Mouse (Mus musculus) midbrain, embryonic 10.5 days (tissue): Measurements from ENCODE around the gene Rmi2. TPM values are rescaled to one million over a fixed set of nuclear protein-coding genes. Genes with fewer than 3 reads are reported as not detected.
A peak's percentile ranks its signal among the peaks of the same experiment; 100 is the strongest.

Source experiments
- DNase-seq: peaks from one replicate; pipeline ENCODE4 v3.0.0-alpha.2; 2017; ENCODE audit warnings: low spot score
- H3K27ac ChIP-seq: fragments of 300-500 bp; sonication (generic); replicated peaks from 2 replicates; pipeline ENCODE4 v1.5.1; 2016; ENCODE audit warnings: mild to moderate bottlenecking
- H3K27me3 ChIP-seq: fragments of 300-500 bp; sonication (generic); 2 replicates; pipeline ENCODE4 v1.6.1; 2016; ENCODE audit warnings: low read depth, mild to moderate bottlenecking; ENCODE audit not compliant: poor library complexity, severe bottlenecking
- H3K36me3 ChIP-seq: fragments of 300-500 bp; sonication (generic); 2 replicates; pipeline ENCODE4 v1.6.1; 2016; ENCODE audit warnings: mild to moderate bottlenecking, moderate library complexity
- H3K4me1 ChIP-seq: fragments of 300-500 bp; sonication (generic); 2 replicates; pipeline ENCODE4 v1.6.1; 2016
- H3K4me3 ChIP-seq: fragments of 300-500 bp; sonication (generic); 2 replicates; pipeline ENCODE4 v1.5.1; 2016; ENCODE audit warnings: mild to moderate bottlenecking, moderate library complexity
- H3K9me3 ChIP-seq: fragments of 300-500 bp; sonication (generic); replicated peaks from 2 replicates; pipeline ENCODE4 v1.6.1; 2016; ENCODE audit warnings: mild to moderate bottlenecking
- WGBS: fragments of 180-500 bp; shearing (Covaris S2); methylation state at CpG from one replicate; pipeline ENCODE4 v1.1.7; 2016; 5-methylcytosine and 5-hydroxymethylcytosine counted together
- polyA plus RNA-seq: library from polyadenylated mRNA; unstranded; fragments of >200 nt; fragmentation: Nextera tagmentation; extraction: Ambion mirVana; gene quantifications from 2 replicates; pipeline ENCODE4 v1.2.1, GENCODE M21; 2016

Rmi2 gene
- polyA plus RNA-seq, 1 experiment from 2014 or later, result 4.5 TPM

DNA sequence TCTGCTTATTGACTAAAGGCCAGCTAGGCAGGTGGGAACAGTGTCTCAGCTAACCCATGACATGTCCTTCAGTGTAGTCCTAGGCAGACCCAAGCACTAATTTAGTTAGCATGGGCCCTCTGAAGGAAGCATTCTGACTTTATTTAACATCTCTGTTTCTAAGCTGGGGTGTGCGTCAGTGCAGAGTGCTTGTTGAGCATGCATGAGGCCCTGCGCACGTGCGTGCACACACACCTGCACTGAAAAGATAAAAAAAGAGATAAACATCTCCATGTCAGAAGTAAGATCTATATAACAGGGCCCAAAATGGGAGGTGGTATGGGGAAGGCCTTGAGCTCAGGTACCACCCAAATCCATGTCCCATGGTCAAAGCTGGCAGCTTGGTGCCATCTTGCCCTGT is 80.2 kb downstream of the Rmi2 start:
- no peak overlapping the region for H3K4me3 ChIP-seq
- no peaks in the 10 kb centered on the region for H3K4me1 ChIP-seq
- H3K27me3 ChIP-seq, result no peaks in the 10 kb centered on the region
- no peak for DNase-seq
- WGBS, result 96% methylated on average over 4 of the region's 4 CpGs
- H3K27ac ChIP-seq, result no peak overlapping the region; the same call in 1 of the 2 replicates
- H3K36me3 ChIP-seq, result no peaks in the 10 kb centered on the region
- no peaks in the 10 kb centered on the region for H3K9me3 ChIP-seq

DNA sequence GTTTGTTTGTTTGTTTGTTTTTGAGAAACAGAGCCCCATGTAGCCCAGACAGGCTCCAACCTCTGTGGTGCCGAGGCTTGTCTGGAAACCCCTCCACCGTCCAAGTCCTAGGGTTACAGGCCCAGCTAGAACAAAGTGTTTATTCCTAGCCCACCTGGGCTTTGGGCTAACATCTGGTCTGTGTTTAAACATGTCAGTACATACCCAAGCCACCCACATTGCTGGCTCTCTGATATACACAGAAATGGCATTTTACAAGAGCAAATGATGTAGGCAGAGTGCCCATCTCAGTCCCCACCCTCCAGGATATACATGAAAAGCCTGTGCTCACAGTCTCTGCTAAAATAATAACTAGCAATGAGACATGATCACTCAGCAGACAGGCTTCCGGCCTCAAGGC is 81.4 kb downstream of the Rmi2 start:
- DNase-seq, result no peak
- Histone ChIP-seq H3K4me3 (no peak overlapping the region), H3K36me3 (no peaks in the 10 kb centered on the region), H3K27me3 (no peaks in the 10 kb centered on the region), H3K27ac (no peak overlapping the region), H3K4me1 (no peaks in the 10 kb centered on the region), H3K9me3 (no peaks in the 10 kb centered on the region)
- whole genome bisulfite sequencing, result 77% methylated on average over 3 of the region's 3 CpGs

DNA sequence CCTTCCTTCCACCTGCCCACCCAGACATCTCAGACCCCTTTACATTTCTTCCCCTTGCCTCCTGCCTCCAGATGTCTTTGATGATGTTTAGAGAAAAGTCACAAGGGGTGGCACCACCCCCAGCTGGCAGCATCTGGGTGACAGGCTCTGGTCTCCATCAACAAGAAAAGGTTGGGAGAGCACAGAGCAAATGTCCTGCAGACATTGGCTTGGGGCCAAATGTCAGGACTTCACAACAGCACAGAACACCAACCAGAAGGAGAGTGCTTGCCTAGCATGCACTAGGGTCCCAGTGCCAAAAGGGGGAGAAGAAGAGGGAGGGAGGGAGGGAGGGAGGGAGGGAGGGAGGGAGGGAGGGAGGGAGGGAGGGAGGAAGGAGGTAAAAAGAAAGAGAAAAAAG is 85.0 kb downstream of the Rmi2 start:
- Histone ChIP-seq H3K36me3 (no peaks in the 10 kb centered on the region), H3K27me3 (no peaks in the 10 kb centered on the region), H3K9me3 (no peaks in the 10 kb centered on the region), H3K27ac (no peak overlapping the region; the same call in 1 of the 2 replicates), H3K4me1 (0 out of 2 replicates have a peak, but pooled peaks cover 3% of the 10 kb centered on the region), H3K4me3 (no peak overlapping the region)
- no peak for DNase-seq

DNA sequence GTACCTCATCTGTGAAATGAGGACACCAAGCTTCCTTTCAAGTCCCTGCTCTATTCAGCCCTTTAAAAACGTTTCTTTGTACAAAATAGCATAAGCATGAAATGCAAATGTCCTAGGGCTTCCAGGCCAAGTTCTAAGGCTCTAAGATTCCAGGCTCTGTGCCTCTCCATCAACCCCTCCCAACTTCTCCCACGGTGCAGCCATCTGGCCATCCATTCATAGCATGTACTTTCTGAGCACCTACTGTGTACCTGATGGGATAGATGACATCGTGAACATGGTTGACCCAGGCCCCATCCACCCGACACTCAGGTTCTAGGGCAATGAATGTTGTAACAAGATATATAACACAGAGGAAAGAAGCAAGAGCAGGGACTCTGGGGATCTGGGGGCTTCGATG is 88.7 kb downstream of the Rmi2 start:
- H3K4me1 ChIP-seq, result peaks cover 9% of the 10 kb centered on the region
- no peak overlapping the region for H3K4me3 ChIP-seq
- H3K9me3 ChIP-seq, result no peaks in the 10 kb centered on the region
- WGBS, result 81% methylated on average over 5 of the region's 5 CpGs
- no peaks in the 10 kb centered on the region for H3K27me3 ChIP-seq
- DNase-seq, result no peak
- H3K36me3 ChIP-seq, result no peaks in the 10 kb centered on the region
- H3K27ac ChIP-seq, result no peak overlapping the region; the same call in 1 of the 2 replicates

DNA sequence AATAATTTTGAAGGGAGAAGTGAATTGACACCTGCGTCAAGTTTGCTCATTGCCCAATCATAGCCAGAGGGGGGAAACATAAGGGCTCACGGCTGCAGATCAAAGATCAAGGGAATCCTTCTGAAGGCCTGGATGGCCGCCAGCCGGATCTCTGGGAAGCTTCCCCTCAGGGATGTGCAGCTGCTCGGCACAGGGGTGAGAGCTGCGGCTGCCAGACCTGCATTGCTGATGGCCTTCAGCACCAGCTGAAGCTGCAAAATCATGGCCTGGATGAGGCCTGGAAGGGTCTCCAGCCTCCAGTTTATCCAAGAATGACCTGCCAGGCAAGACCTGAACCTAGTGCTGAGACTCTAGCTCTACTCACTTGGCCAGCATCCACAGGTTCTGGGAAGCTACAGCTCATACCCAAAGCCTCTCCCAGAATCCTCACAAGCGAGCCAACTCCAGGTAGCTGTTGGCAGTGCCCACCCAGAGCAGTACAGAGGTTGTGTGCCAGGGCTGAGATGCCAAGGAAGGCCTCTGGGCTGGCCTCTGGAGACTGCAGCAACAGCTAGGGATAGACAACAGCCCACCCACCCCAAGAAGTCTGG is 90.8 kb downstream of the Rmi2 start:
- H3K27ac ChIP-seq, result peak overlapping the region; percentile 55

DNA sequence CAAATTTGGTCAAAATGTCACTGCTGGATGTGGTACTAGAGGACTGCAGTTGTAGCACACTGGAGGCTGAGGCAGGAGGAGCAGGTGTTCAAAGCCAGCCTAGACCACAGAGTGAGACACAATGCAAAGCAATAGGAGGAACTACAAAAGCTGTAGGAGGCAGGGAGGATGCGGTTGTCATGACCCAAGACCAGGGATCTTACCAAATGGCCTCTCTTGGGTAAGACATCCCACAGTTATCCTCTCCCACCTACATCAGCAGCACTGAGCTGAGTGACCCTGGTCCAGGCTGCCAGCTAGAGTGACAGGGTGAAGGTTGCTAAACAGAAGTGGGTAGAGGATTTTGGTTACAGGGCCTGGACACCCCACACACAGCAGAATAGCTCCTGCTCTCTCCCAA is 92.2 kb downstream of the Rmi2 start:
- peaks cover 9% of the 10 kb centered on the region for H3K4me1 ChIP-seq
- H3K27me3 ChIP-seq, result no peaks in the 10 kb centered on the region
- H3K27ac ChIP-seq, result 0 out of 2 replicates have a peak overlapping the region, but pooled peaks have one; percentile 14
- H3K4me3 ChIP-seq, result no peak overlapping the region
- no peaks in the 10 kb centered on the region; the same call in 1 of the 2 replicates for H3K36me3 ChIP-seq
- no peak for DNase-seq
- whole genome bisulfite sequencing, result 88% methylated on average over 1 of the region's 1 CpGs
- peaks cover 22% of the 10 kb centered on the region for H3K9me3 ChIP-seq

More for the DNA sequence above, 90.8 kb downstream of the Rmi2 start:
- no peaks in the 10 kb centered on the region for H3K27me3 ChIP-seq
- no peak for DNase-seq
- peaks cover 15% of the 10 kb centered on the region for H3K9me3 ChIP-seq
- WGBS, result 69% methylated on average over 7 of the region's 7 CpGs
- H3K4me3 ChIP-seq, result no peak overlapping the region
- no peaks in the 10 kb centered on the region; the same call in 1 of the 2 replicates for H3K36me3 ChIP-seq
- H3K4me1 ChIP-seq, result peaks cover 9% of the 10 kb centered on the region

DNA sequence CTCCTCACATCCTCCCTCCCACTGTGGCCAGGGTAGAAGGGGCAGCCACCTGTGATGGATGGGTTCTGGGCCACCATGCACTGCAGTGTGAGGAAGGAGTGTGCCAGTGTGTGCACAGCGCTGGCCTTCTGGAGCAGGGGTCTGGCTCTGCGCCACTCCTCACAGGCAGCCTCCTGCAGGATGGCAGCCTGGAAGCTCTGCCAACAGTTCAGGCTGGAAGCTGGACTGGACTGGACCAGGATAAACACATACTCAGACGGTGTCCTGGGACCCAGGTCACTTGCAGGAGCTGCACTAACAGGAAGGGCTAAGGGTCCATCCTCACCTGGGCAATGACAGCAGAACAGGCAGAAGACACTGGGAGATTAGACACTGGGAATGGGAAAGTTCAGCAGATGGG is 98.5 kb downstream of the Rmi2 start:
- peaks cover 40% of the 10 kb centered on the region for H3K4me1 ChIP-seq
- H3K27ac ChIP-seq, result peak overlapping the region; percentile 88
- 91% methylated on average over 3 of the region's 3 CpGs for WGBS
- H3K27me3 ChIP-seq, result no peaks in the 10 kb centered on the region
- peaks cover 22% of the 10 kb centered on the region for H3K9me3 ChIP-seq
- H3K4me3 ChIP-seq, result no peak overlapping the region
- DNase-seq, result no peak
- H3K36me3 ChIP-seq, result no peaks in the 10 kb centered on the region; the same call in 1 of the 2 replicates

DNA sequence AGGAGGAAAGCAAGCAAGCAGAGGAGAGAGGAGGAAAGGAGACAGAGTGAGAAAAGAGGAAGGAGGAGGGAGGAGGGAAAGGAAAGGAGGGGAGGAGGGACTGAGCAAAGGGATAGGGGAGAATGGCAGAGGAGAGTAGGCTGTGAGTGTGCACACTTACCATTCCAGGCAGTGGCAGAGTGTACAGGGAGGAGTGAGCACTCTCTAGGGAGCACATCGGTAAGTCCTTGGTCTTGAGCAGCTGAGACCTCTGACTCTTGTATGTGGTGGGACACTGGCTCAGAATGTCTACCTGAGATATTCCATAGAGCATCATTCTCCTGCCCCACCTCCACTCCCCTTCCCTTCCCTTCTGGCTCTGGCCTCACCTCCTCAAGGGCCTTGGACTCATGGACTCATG is 99.2 kb downstream of the Rmi2 start:
- Histone ChIP-seq H3K4me3 (no peak overlapping the region), H3K4me1 (peaks cover 41% of the 10 kb centered on the region), H3K36me3 (no peaks in the 10 kb centered on the region; the same call in 1 of the 2 replicates), H3K9me3 (peaks cover 22% of the 10 kb centered on the region), H3K27ac (peak overlapping the region; percentile 88), H3K27me3 (no peaks in the 10 kb centered on the region)
- no peak for DNase-seq
- WGBS, result 100% methylated on average over 1 of the region's 1 CpGs

DNA sequence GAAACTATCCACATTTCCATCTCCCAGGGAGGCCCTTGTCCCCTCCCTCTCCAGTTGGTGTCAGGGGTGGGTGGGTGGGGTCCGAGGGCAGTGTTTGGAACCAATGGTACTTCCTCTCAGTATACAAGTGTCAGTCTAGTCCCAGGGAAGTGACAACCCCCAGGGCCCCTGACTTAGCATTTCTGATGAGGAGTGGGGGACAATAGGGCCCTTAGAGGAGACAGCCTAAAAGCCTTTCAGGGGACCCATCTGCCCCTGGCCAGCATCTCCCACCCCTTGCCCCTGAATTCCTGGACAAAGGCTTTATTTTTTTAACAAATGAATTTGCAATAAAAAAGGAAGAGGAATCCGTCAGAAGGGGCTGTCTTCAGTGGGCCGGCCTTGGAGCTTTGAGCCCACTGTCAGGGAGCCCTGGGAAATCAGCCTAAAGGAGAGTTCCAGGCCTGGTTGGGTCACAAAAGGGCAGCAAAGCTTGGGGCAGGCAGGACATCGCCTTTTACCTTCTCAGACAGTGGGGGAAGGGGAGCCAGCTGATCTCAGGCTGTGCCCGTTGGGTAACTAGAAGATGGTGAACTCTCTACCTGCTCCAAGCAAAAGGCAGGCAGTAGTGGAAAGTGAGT is 102.0 kb downstream of the Rmi2 start:
- H3K4me1 ChIP-seq, result peaks cover 41% of the 10 kb centered on the region
- H3K4me3 ChIP-seq, result no peak overlapping the region
- H3K9me3 ChIP-seq, result no peaks in the 10 kb centered on the region
- DNase-seq, result peak; percentile 77
- H3K36me3 ChIP-seq, result no peaks in the 10 kb centered on the region
- WGBS, result 16% methylated on average over 5 of the region's 5 CpGs
- peak overlapping the region; percentile 88 for H3K27ac ChIP-seq
- no peaks in the 10 kb centered on the region for H3K27me3 ChIP-seq

DNA sequence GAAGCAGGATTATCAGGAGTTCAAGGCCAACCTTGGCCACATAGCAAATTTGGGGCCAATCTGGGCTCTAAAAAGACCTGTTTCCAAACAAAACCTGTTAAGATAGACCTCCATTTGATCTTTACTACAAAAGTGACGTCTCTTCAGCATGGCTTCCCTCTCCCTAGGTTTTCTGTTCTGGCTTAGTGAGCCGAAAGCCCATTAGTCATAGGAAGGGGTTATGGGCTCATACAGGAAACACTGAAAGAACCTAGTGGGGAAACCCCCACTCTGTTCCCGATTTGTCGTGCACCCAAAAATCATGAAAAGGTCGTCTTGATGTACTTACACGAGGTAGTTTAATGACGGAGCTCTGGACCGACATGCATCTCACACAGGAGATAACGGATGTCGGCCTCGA is 102.6 kb downstream of the Rmi2 start:
- Histone ChIP-seq H3K4me3 (no peak overlapping the region), H3K36me3 (no peaks in the 10 kb centered on the region), H3K27me3 (no peaks in the 10 kb centered on the region), H3K4me1 (peaks cover 41% of the 10 kb centered on the region), H3K9me3 (no peaks in the 10 kb centered on the region), H3K27ac (peak overlapping the region; percentile 88)
- DNase-seq, result no peak
- WGBS, result 86% methylated on average over 11 of the region's 11 CpGs

DNA sequence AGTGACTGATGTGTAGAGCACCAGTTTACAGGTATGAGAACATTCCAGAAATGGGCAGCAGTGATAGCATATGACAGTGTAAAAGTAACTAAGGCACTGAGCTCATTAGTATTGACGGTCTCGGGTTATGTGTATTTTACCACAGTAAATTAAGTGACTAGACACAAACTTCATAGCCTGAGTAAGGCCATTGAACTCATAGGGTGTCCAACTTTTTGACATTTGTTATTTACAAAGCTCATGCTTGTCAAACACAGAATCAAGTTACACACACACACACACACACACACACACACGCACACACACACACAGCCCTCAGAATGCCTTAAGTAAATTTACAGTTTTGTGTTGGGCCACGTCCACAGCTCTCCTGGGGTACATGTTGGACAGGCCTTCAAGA is 105.1 kb downstream of the Rmi2 start:
- 93% methylated on average over 4 of the region's 4 CpGs for whole genome bisulfite sequencing
- peak overlapping the region; percentile 39; the same call in 1 of the 2 replicates for H3K27ac ChIP-seq

DNA sequence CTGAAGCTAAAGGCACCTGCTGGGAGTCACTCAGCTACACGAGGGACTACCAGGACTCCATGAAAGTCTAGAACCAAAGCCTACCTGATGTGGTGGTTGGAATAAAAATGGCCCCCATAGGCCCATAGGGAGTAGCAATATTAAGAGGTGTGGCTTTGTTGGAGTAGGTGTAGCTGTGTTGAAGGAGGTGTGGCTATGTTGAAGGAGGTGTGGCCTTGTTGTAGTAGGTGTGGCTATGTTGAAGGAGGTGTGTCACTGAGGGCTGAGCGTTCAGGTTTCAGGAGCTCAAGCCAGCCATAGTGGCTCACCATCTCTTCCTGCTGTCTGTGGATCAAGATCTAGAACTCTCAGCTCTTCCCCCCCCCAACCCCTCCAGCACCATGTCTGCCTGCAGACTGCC is 105.8 kb downstream of the Rmi2 start:
- H3K27ac ChIP-seq, result peak overlapping the region; percentile 20; the same call in 1 of the 2 replicates
- 84% methylated on average over 2 of the region's 2 CpGs for WGBS
- no peak for DNase-seq

More for the DNA sequence above, 105.1 kb downstream of the Rmi2 start:
- Histone ChIP-seq H3K4me3 (no peak overlapping the region), H3K36me3 (no peaks in the 10 kb centered on the region), H3K9me3 (no peaks in the 10 kb centered on the region), H3K27me3 (no peaks in the 10 kb centered on the region), H3K4me1 (peaks cover 33% of the 10 kb centered on the region)
- DNase-seq, result no peak

More for the DNA sequence above, 105.8 kb downstream of the Rmi2 start:
- Histone ChIP-seq H3K4me1 (peaks cover 28% of the 10 kb centered on the region), H3K27me3 (no peaks in the 10 kb centered on the region), H3K36me3 (no peaks in the 10 kb centered on the region), H3K9me3 (no peaks in the 10 kb centered on the region), H3K4me3 (no peak overlapping the region)
